Mouse (Mus musculus) T-helper 1 cell (primary cell): ENCODE measurements around the gene Hist1h2an.
"Not testable (repeated sequence)": the region's sequence is repeated elsewhere in the genome, so short reads cannot be mapped to it uniquely, and the experiment has no call there.

ENCODE experiments used
- in situ Hi-C: fragments of 300-600 bp; cut with MboI, MseI; formaldehyde crosslinking; loops from one replicate; pipeline ENCODE4 v1.15.1; 2025; ENCODE audit warnings: high pct_unique_total_duplicates

Hist1h2an gene

GRCm38 (mm10) chr13:21786899-21787629, at the start of gene Hist1h2an, which contains the start of gene Hist1h2bp:
TSS of gene Hist1h2an (minus strand) at chr13:21787218.
TSS of gene Hist1h2bp (plus strand) at chr13:21787461.
- in situ Hi-C loops, result loop anchor here (25.0 kb wide), 1 partner anchor 1975 kb away; the partner anchor contains the start of genes Hist1h1a, Hist1h2ab, Hist1h3a and Hist1h3b

DNA sequence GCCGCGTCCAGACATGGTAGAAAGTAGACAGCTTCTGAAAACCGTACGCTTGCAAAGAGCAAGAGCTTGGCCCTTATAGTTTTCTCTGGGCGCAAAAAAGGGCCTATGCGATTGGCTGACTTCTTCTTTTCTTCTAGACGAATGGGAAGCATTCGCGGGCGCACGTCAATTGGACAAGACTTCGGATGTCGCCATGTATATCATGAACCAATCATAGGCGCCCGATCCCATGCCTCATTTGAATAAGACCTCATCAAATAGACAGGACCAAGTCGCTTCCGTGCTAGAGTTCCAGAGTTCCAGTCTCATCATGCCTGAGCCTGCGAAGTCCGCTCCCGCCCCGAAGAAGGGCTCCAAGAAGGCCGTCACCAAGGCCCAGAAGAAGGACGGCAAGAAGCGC, 46.4 kb upstream of the Hist1h2an start, which contains the start of the genes Hist1h2ap and Hist1h2br:
Gene Hist1h2ap, minus strand, starts transcription at position 47 of the 400 bp plus-strand sequence.
Gene Hist1h2br, plus strand, starts transcription at position 283 of the 400 bp plus-strand sequence.
- in situ Hi-C loops, result loop anchor here (5.0 kb wide), 1 partner anchor 209 kb away; the partner anchor contains the start of genes Hist1h2ag, Hist1h2bj and Hist1h4i

GRCm38 (mm10) chr13:21831418-21832394, 44.7 kb upstream of the Hist1h2an start, which contains the start of gene Hist1h4n:
TSS of gene Hist1h4n (minus strand) at chr13:21832196.
- in situ Hi-C loops, result loop anchor here (5.0 kb wide), 1 partner anchor 211 kb away; the partner anchor contains the start of genes Hist1h2ag, Hist1h2bj and Hist1h4i

- in situ Hi-C loops, result loop anchor here (5.0 kb wide), 1 partner anchor 212 kb away; the partner anchor contains the start of genes Hist1h2ag, Hist1h2bj and Hist1h4i
Measured at GRCm38 (mm10) chr13:21830344-21830743, 43.3 kb upstream of the Hist1h2an start.

DNA sequence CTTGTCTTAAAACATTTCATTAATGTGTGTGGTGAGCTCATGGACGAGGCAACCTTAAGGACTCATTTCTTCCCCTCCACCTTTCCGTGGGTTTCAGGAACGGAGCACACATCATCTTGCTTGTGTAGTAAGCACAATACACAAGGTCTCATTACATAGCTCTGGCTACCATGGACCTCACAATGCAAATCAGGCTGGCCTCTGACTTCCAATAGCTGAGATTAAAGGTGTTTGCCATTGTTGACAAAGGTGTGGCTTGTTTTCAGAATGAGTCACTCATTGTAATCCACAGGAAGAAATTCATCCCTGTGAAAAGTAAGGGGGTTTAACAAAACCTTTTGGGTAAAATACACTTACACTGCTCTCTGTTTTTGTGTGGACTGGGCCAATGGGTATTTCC, 41.5 kb upstream of the Hist1h2an start:
- in situ Hi-C loops, result loop anchor here (10.0 kb wide), 1 partner anchor 906 kb away; no protein-coding TSS in a partner anchor

DNA sequence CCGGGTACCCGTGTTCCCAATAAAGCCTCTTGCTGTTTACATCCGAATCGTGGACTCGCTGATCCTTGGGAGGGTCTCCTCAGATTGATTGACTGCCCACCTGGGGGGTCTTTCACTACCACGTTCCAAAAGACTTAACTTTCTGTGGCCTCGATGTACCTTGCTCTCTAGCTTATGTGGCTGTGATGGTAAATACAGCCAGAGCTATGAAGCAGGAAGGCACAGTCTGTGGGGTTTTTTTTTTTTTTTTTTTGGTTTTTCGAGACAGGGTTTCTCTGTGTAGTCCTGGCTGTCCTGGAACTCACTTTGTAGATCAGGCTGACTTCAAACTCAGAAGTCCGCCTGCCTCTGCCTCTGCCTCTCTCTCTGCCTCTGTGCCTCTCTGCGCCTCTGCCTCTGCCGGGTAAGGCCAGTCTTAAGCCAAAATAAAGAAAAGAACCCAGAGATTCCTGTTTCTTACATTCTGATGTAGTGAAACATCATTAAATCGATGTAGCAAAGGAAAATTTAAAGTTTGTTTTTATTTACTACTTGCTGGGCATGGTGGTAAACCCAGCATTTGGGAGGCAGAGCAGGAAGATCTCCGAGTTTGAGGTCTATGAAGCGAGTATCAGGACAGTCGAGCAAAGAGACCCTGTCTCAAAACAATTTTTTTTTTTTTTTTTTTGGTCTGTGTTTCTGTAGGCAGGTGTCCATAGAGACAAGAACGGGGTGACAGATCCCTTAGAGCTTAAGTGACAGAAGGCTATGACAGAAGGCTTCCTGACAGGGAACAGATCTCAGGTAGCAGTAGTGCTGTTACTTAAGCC, 33.3 kb upstream of the Hist1h2an start:
- in situ Hi-C loops, result loop anchor here (10.0 kb wide), 1 partner anchor 915 kb away; no protein-coding TSS in a partner anchor

- in situ Hi-C loops, result not testable (repeated sequence)
Measured at GRCm38 (mm10) chr13:21812092-21812491, 25.1 kb upstream of the Hist1h2an start.

DNA sequence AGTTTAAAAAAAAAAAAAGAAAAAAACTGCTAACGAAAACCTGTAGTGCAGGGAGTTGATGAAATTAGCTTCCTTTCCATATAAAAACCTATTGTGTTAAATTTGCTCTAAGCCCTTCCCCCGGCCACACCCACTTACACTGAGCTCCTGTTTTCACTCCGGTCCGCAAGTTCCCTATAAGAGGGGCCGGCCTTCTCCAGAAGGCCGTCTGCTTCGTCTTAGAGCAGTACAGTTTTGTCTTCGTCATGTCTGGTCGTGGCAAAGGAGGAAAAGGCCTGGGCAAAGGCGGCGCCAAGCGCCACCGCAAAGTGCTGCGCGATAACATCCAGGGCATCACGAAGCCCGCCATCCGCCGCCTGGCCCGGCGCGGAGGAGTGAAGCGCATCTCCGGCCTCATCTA, 24.5 kb upstream of the Hist1h2an start, which contains the start of gene Hist1h4m:
Gene Hist1h4m, plus strand, starts transcription at position 208 of the 400 bp plus-strand sequence.
- in situ Hi-C loops, result not testable (repeated sequence)

DNA sequence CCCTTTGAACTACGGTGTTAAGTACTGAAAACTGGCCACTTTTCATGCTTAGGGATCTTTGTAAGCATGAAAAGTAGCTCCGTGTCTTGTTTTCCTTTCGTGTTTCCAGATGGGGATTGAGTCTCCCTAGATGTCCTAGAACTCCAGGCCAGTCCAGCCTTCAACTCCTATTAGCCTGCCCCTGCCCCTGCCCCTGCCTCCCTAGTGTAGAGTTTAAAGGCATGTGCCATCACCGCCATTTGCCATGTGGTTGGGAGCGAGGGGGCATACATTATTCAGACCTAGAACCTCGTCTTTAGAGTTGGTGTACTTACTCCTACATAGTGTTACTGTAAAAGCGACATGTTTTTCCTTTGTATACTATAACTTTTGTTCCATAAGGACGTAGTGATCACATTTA, 24.1 kb upstream of the Hist1h2an start:
- in situ Hi-C loops, result not testable (repeated sequence)

- in situ Hi-C loops, result not testable (repeated sequence)
Measured at GRCm38 (mm10) chr13:21810073-21810472, 23.1 kb upstream of the Hist1h2an start, which contains the start of the genes Hist1h2bq and Hist1h2ao. TSS of gene Hist1h2bq (minus strand) at chr13:21810197. TSS of gene Hist1h2ao (plus strand) at chr13:21810465.

DNA sequence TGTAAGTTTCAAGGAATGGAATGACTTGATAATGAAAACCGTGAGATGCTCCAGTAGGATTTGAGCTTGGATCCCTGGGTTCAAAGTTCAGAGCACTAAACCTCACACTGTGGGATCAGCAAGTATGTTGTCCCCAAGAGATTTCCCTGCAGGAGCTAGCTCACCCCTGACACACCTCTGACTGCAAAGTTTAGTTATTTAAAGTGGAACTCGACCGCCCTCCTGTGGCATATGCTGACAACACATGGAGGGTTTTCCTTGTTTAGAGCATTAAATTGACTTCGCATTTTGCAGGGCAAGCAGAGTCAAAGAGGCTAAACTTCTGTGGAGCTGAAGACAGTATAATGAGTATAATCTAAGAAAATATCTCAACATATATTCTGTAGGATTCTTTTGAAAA, 16.0 kb upstream of the Hist1h2an start:
- in situ Hi-C loops, result not testable (repeated sequence)

GRCm38 (mm10) chr13:21797163-21797562, 10.1 kb upstream of the Hist1h2an start:
- in situ Hi-C loops, result loop anchor here (5.0 to 25.0 kb wide), 2 partner anchors 50 to 1965 kb away; partner anchors contain the start of genes Hist1h1a, Hist1h2ab, Hist1h3a and Hist1h3b

GRCm38 (mm10) chr13:21795584-21795983, 8.6 kb upstream of the Hist1h2an start:
- in situ Hi-C loops, result loop anchor here (5.0 to 25.0 kb wide), 2 partner anchors 52 to 1967 kb away; partner anchors contain the start of genes Hist1h1a, Hist1h2ab, Hist1h3a and Hist1h3b

- in situ Hi-C loops, result loop anchor here (25.0 kb wide), 1 partner anchor 1972 kb away; the partner anchor contains the start of genes Hist1h1a, Hist1h2ab, Hist1h3a and Hist1h3b
Measured at GRCm38 (mm10) chr13:21790601-21791283, 3.7 kb upstream of the Hist1h2an start.

GRCm38 (mm10) chr13:21789925-21790324, 2.9 kb upstream of the Hist1h2an start:
- in situ Hi-C loops, result loop anchor here (25.0 kb wide), 1 partner anchor 1972 kb away; the partner anchor contains the start of genes Hist1h1a, Hist1h2ab, Hist1h3a and Hist1h3b

DNA sequence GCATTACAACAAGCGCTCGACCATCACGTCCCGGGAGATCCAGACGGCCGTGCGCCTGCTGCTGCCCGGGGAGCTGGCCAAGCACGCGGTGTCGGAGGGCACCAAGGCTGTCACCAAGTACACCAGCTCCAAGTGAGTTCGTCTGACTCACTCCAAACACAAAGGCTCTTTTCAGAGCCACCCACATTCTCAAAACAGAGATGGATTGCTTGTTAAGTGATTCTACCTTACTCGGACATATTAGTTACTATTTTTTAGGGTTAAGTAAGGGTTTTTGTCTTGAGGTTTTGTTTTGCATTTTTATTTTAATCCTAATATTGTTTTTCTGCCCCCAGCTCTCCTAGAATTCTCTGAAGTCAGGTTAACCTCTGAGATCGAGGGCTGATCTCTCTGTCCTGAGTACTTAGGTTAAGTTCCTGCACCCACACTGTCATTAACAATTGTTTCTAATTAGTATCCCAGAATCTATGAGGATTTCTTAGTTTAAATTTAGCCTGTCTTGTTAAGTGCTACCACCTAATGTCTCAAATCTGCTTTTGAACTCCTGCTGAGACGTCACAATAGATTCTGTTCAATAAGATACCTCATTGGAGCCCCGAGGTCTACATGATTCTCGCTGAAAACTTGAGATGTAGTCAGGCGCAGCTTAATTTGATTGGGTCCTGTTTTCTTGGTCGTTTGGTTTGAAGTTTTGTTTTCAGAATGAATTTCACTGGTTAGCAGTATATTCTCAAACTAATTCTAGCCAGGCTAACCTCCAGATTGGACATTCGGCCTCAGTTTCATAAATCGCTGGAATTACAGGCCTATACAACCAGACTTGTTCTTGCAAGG, 959 bp upstream of the Hist1h2an start:
- in situ Hi-C loops, result loop anchor here (25.0 kb wide), 1 partner anchor 1974 kb away; the partner anchor contains the start of genes Hist1h1a, Hist1h2ab, Hist1h3a and Hist1h3b

- in situ Hi-C loops, result loop anchor here (25.0 kb wide), 1 partner anchor 1976 kb away; the partner anchor contains the start of genes Hist1h1a, Hist1h2ab, Hist1h3a and Hist1h3b
Measured at GRCm38 (mm10) chr13:21786189-21786898, 674 bp downstream of the Hist1h2an start.
